Mouse (Mus musculus) right cerebral cortex, postnatal 36 days (tissue): ENCODE results near the gene Mmp2.
A peak's percentile ranks its signal among the peaks of the same experiment; 100 is the strongest.
"Not testable (repeated sequence)": the region's sequence is repeated elsewhere in the genome, so short reads cannot be mapped to it uniquely, and the experiment has no call there.

Experiments used
- DNase-seq, 2 experiments: peaks; one replicate each; pipeline ENCODE4 v3.0.0; 2022; ENCODE audit warnings: low spot score in 2 of 2, mixed read lengths in 1 of 2

The Mmp2 gene

GRCm38 (mm10) chr8:92838616-92839015 is 11.5 kb downstream of the Mmp2 start:
- DNase-seq = no peak

GRCm38 (mm10) chr8:92839161-92839560 is 12.1 kb downstream of the Mmp2 start:
- no peak for DNase-seq

- no peak for DNase-seq
Observed at GRCm38 (mm10) chr8:92839876-92840275, 12.8 kb downstream of the Mmp2 start.

GRCm38 (mm10) chr8:92846684-92847083 is 19.6 kb downstream of the Mmp2 start:
- no peak for DNase-seq

- DNase-seq = no peak
Observed at GRCm38 (mm10) chr8:92847299-92847698, 20.2 kb downstream of the Mmp2 start.

GRCm38 (mm10) chr8:92849261-92849660 is 22.2 kb downstream of the Mmp2 start:
- DNase-seq = no peak

GRCm38 (mm10) chr8:92850239-92850638 is 23.1 kb downstream of the Mmp2 start:
- peak; percentile 64 to 75 for DNase-seq

- no peak for DNase-seq
Observed at GRCm38 (mm10) chr8:92851381-92851780, 24.3 kb downstream of the Mmp2 start.

GRCm38 (mm10) chr8:92853188-92853983 is 26.3 kb downstream of the Mmp2 start:
- no peak for DNase-seq

GRCm38 (mm10) chr8:92854673-92855072 is 27.6 kb downstream of the Mmp2 start:
- DNase-seq = no peak

- peak; percentile 67 to 76 for DNase-seq
Observed at GRCm38 (mm10) chr8:92855171-92855894, 28.2 kb downstream of the Mmp2 start, which contains the start of gene Lpcat2. Gene Lpcat2 (plus strand): TSS chr8:92855339.

GRCm38 (mm10) chr8:92856273-92856986 is 29.3 kb downstream of the Mmp2 start:
- DNase-seq = no peak

GRCm38 (mm10) chr8:92858475-92859182 is 31.5 kb downstream of the Mmp2 start:
- DNase-seq = no peak

GRCm38 (mm10) chr8:92861977-92862376 is 34.9 kb downstream of the Mmp2 start:
- DNase-seq = no peak

- no peak for DNase-seq
Observed at GRCm38 (mm10) chr8:92870281-92870680, 43.2 kb downstream of the Mmp2 start.

GRCm38 (mm10) chr8:92872063-92872759 is 45.1 kb downstream of the Mmp2 start:
- DNase-seq = no peak

GRCm38 (mm10) chr8:92875795-92876194 is 48.7 kb downstream of the Mmp2 start:
- DNase-seq = no peak

- DNase-seq = no peak
Observed at GRCm38 (mm10) chr8:92881247-92881646, 54.2 kb downstream of the Mmp2 start.

- DNase-seq = no peak
Observed at GRCm38 (mm10) chr8:92883771-92884170, 56.7 kb downstream of the Mmp2 start.

- not testable (repeated sequence) for DNase-seq
Observed at GRCm38 (mm10) chr8:92892216-92892615, 65.1 kb downstream of the Mmp2 start.

- DNase-seq = no peak
Observed at GRCm38 (mm10) chr8:92893870-92894269, 66.8 kb downstream of the Mmp2 start.
